Mouse (Mus musculus): ENCODE measurements at regions not wholly inside any gene's neighbourhood (a gene's known extent, or its start where the extent isn't known, plus 50 kb on each side); places are given as distances from the start of the nearest gene placed in this dataset.

DNA sequence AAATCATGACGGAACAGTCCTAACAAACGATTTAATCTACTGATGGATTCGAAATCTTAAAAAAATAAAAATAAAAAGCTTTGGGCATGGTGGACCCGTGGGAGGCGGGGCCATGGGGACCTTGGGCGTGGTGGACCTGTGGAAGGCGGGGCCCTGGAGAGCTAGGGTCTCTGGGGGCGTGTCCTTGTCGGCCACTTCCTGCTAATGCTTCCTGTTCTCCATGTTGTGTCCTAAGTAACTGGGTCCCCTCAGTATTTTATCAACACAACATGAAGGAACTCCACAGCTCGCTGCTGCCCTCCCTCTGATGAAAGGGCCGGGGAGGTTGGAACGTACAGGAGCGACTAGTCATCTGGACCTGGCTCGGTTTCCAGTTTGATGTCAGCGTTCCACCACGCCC is 75.3 kb upstream of the Plekha5 start:
- TF ChIP-seq CTCF (IDR thresholded peaks at IDR 0.05; ENCODE audit: low read depth, low read length) (no peak), POLR2A (IDR thresholded peaks at IDR 0.05; ENCODE audit: borderline replicate concordance, low read depth, low read length) (no peak)

All from bone marrow macrophage, adult 2 months (primary cell).